Comparison of ENCODE assay signal across 20 mouse cellular contexts in genomic region chr17:31379086-31379485, GRCm38 (mm10). TPM values are rescaled to one million over a fixed set of nuclear protein-coding genes. Genes with fewer than 3 reads are reported as not detected.
DNase-seq lines count a peak whose midpoint lies in the region; ATAC-seq and TF ChIP-seq lines count a peak whose summit lies in the region.
"Had no signal": no experiment of that assay in that cellular context is flagged by ENCODE, and none has a peak within 500 bp of the region (broad histone marks: within the 10 kb centered on the region; RNA-seq: fewer than 3 reads in every experiment).

No protein-coding gene starts in this region.

- no peak overlapping the region for H3K4me2 ChIP-seq in hindbrain, postnatal 0 days (ENCODE audit: low read depth, low read length)
- no peak overlapping the region for H3K4me2 ChIP-seq in hindbrain, embryonic 12.5 days (replicated peaks)
- no peak overlapping the region for H3K4me2 ChIP-seq in lung, postnatal 0 days (replicated peaks; ENCODE audit: low read depth, low read length)
- H3K4me2 ChIP-seq: liver, embryonic 13.5 days; stomach, embryonic 15.5 days had no signal

- ATAC-seq in hindbrain, postnatal 0 days = no peak
- no peak for ATAC-seq in hindbrain, embryonic 12.5 days (ENCODE audit: low FRiP score)
- no peak for ATAC-seq in lung, postnatal 0 days
- ATAC-seq: midbrain, embryonic 16.5 days had no signal

- no peak for DNase-seq in hindbrain, postnatal 0 days (ENCODE audit: low spot score)
- peak; percentile 22 for DNase-seq in lung, postnatal 0 days (ENCODE audit: low spot score)
- DNase-seq in lung, postnatal 10 days = no peak
- peak; percentile 20 for DNase-seq in ES-CJ7 (ENCODE audit: low read depth, low spot score)
- no peak for DNase-seq in left cerebral cortex, postnatal 36 days (ENCODE audit: low spot score in 2 of 2)
- DNase-seq: adrenal gland, postnatal 14 days; cerebellum, adult 8-10 months; kidney, adult 2 months; kidney, postnatal 14 days; layer of hippocampus, postnatal 36 days; liver, embryonic 13.5 days; lung, adult 2 months; thymus, adult 2 months had no signal

- WGBS in hindbrain, postnatal 0 days = 73% methylated on average over 2 of the region's 2 CpGs
- 78% methylated on average over 2 of the region's 2 CpGs for WGBS in hindbrain, embryonic 12.5 days
- WGBS in lung, postnatal 0 days = 75% methylated on average over 2 of the region's 2 CpGs

- no peak for TF ChIP-seq EP300 in lung, postnatal 0 days (IDR thresholded peaks at IDR 0.05)

- no peak overlapping the region for H3K9ac ChIP-seq in hindbrain, postnatal 0 days (replicated peaks; ENCODE audit: low read length)
- no peak overlapping the region for H3K9ac ChIP-seq in hindbrain, embryonic 12.5 days
- no peak overlapping the region for H3K9ac ChIP-seq in lung, postnatal 0 days (replicated peaks; ENCODE audit: low read depth)
- H3K9ac ChIP-seq: liver, embryonic 13.5 days; stomach, embryonic 15.5 days had no signal

- H3K27ac ChIP-seq in hindbrain, postnatal 0 days = peak overlapping the region; percentile 17; the same call in 1 of the 2 replicates
- no peak overlapping the region for H3K27ac ChIP-seq in hindbrain, embryonic 12.5 days
- no peak overlapping the region for H3K27ac ChIP-seq in lung, postnatal 0 days (ENCODE audit: low read length)
- H3K27ac ChIP-seq in cortical plate, adult 2 months (ENCODE audit: insufficient read depth, low read length) = no peak overlapping the region
- H3K27ac ChIP-seq: heart, embryonic 10.5 days; liver, embryonic 13.5 days; macrophage; stomach, embryonic 15.5 days had no signal

- peak; percentile 44 for TF ChIP-seq CTCF in hindbrain, postnatal 0 days (IDR thresholded peaks at IDR 0.05; ENCODE audit: low read depth)
- peak; percentile 44 for TF ChIP-seq CTCF in lung, postnatal 0 days (IDR thresholded peaks at IDR 0.05)
- peak; percentile 22; the same call in 1 of the 2 replicates for TF ChIP-seq CTCF in cortical plate, adult 2 months (IDR thresholded peaks at IDR 0.05; ENCODE audit: extremely low read depth, insufficient read depth, low read length)

- TF ChIP-seq POLR2A in cortical plate, adult 2 months (IDR thresholded peaks at IDR 0.05; ENCODE audit: extremely low read depth, insufficient read depth, low read length) = no peak

- intact Hi-C loops in left cerebral cortex, postnatal 36 days (cut with DNase I) = loop anchor here (2.0 kb wide), 1 partner anchor 114 kb away; no protein-coding TSS in a partner anchor

- no peaks in the 10 kb centered on the region for H3K36me3 ChIP-seq in hindbrain, postnatal 0 days (ENCODE audit: insufficient read depth, low read length)
- H3K36me3 ChIP-seq in hindbrain, embryonic 12.5 days = no peaks in the 10 kb centered on the region
- no peaks in the 10 kb centered on the region for H3K36me3 ChIP-seq in lung, postnatal 0 days (ENCODE audit: insufficient read depth, low read length)
- H3K36me3 ChIP-seq: heart, embryonic 10.5 days; liver, embryonic 13.5 days; stomach, embryonic 15.5 days had no signal

- no peaks in the 10 kb centered on the region for H3K9me3 ChIP-seq in hindbrain, postnatal 0 days (ENCODE audit: low read length)
- H3K9me3 ChIP-seq in hindbrain, embryonic 12.5 days (replicated peaks) = no peaks in the 10 kb centered on the region
- no peaks in the 10 kb centered on the region for H3K9me3 ChIP-seq in lung, postnatal 0 days (ENCODE audit: low read length)
- H3K9me3 ChIP-seq: heart, embryonic 10.5 days; liver, embryonic 13.5 days; stomach, embryonic 15.5 days had no signal

- H3K4me1 ChIP-seq in hindbrain, postnatal 0 days (ENCODE audit: insufficient read depth, low read length) = no peaks in the 10 kb centered on the region
- H3K4me1 ChIP-seq in hindbrain, embryonic 12.5 days = peaks cover 3% of the 10 kb centered on the region
- H3K4me1 ChIP-seq in lung, postnatal 0 days (ENCODE audit: insufficient read depth, low read depth, low read length) = no peaks in the 10 kb centered on the region
- H3K4me1 ChIP-seq in cortical plate, adult 2 months (ENCODE audit: control insufficient read depth, insufficient read depth, low read length) = no peaks in the 10 kb centered on the region

- no peaks in the 10 kb centered on the region for H3K27me3 ChIP-seq in hindbrain, postnatal 0 days (ENCODE audit: insufficient read depth, low read length)
- no peaks in the 10 kb centered on the region for H3K27me3 ChIP-seq in hindbrain, embryonic 12.5 days
- no peaks in the 10 kb centered on the region for H3K27me3 ChIP-seq in lung, postnatal 0 days (replicated peaks; ENCODE audit: insufficient read depth, low read length)
- H3K27me3 ChIP-seq: liver, embryonic 13.5 days; stomach, embryonic 15.5 days had no signal

- H3K4me3 ChIP-seq in hindbrain, postnatal 0 days (ENCODE audit: low read length) = no peak overlapping the region
- H3K4me3 ChIP-seq in hindbrain, embryonic 12.5 days = no peak overlapping the region
- no peak overlapping the region for H3K4me3 ChIP-seq in lung, postnatal 0 days (ENCODE audit: low read depth, low read length)
- no peak overlapping the region for H3K4me3 ChIP-seq in cortical plate, adult 2 months (ENCODE audit: insufficient read depth, low read length)
- H3K4me3 ChIP-seq: heart, embryonic 10.5 days; liver, embryonic 13.5 days; stomach, embryonic 15.5 days had no signal

RNA-seq across cellular contexts. Expression of gene Pde9a, which starts 6.9 kb away (rescaled TPM):
- 34.4 and 39.8 TPM in 2 replicates for total RNA-seq in hindbrain, postnatal 0 days (2014; rRNA removed)
- 35.2 and 36.3 TPM in 2 replicates for polyA plus RNA-seq in hindbrain, postnatal 0 days (2015; fragmentation: Nextera tagmentation; extraction: Ambion mirVana)
- polyA plus RNA-seq in hindbrain, embryonic 12.5 days (2016; fragmentation: Nextera tagmentation; extraction: Ambion mirVana) = 30.4 and 33.3 TPM in 2 replicates
- 44.1 and 44.2 TPM in 2 replicates for polyA plus RNA-seq in lung, postnatal 0 days (2015; fragmentation: Nextera tagmentation; extraction: Ambion mirVana)
- polyA plus RNA-seq in cortical plate, adult 2 months (2012; rRNA removed) = 26.7 and 26.9 TPM in 2 replicates
- 10 to 100 TPM; 19.7 to 30.6 TPM for total RNA-seq in left cerebral cortex, postnatal 36 days (2021)
- total RNA-seq: common myeloid progenitor, adult 5-6 weeks had no signal
- polyA plus RNA-seq: macrophage had no signal

Comparison
In these comparisons a context has a peak if more than half of its experiments do, and no peak if none do; other contexts are left out.
1. DNase-seq: peak in lung, postnatal 0 days (single experiment) and ES-CJ7 (single experiment); none in hindbrain, postnatal 0 days (single experiment), lung, postnatal 10 days (single experiment) and left cerebral cortex, postnatal 36 days (0 of 2).
2. Peak in every context shown above with its lines, with median percentiles within 50 percentile points of each other: CTCF ChIP-seq.